Mouse (Mus musculus) embryo, embryonic 10 days (tissue): ENCODE measurements at regions not wholly inside any gene's neighbourhood (a gene's known extent, or its start where the extent isn't known, plus 50 kb on each side); places are given as distances from the start of the nearest gene placed in this dataset.
"Not testable (repeated sequence)": the region's sequence is repeated elsewhere in the genome, so short reads cannot be mapped to it uniquely, and the experiment has no call there.

Source experiments
- DNase-seq: peaks from one replicate; pipeline ENCODE4 v3.0.0-alpha.2; 2015; ENCODE audit warnings: low spot score

GRCm38 (mm10) chr14:14478159-14478558 is 77.1 kb downstream of the Olfr721-ps1 start:
- DNase-seq, result not testable (repeated sequence)

GRCm38 (mm10) chr14:14481840-14482239 is 80.7 kb downstream of the Olfr721-ps1 start:
- peak; percentile 26 for DNase-seq

- no peak for DNase-seq
These were observed 85.3 kb downstream of the Olfr721-ps1 start for GRCm38 (mm10) chr14:14486356-14486755.

- no peak for DNase-seq
These were observed 89.4 kb downstream of the Olfr721-ps1 start for GRCm38 (mm10) chr14:14490501-14490900.

GRCm38 (mm10) chr14:14492041-14492440 is 90.9 kb downstream of the Olfr721-ps1 start:
- DNase-seq, result no peak

- no peak for DNase-seq
These were observed 110.8 kb downstream of the Olfr721-ps1 start for GRCm38 (mm10) chr14:14511927-14512326.

GRCm38 (mm10) chr14:14513056-14513455 is 112.0 kb downstream of the Olfr721-ps1 start:
- no peak for DNase-seq

GRCm38 (mm10) chr14:14513498-14513897 is 112.4 kb downstream of the Olfr721-ps1 start:
- no peak for DNase-seq

- no peak for DNase-seq
These were observed 113.5 kb downstream of the Olfr721-ps1 start for GRCm38 (mm10) chr14:14514440-14515172.

- no peak for DNase-seq
These were observed 114.3 kb downstream of the Olfr721-ps1 start for GRCm38 (mm10) chr14:14515363-14515762.

GRCm38 (mm10) chr14:14515918-14516317 is 114.8 kb downstream of the Olfr721-ps1 start:
- no peak for DNase-seq

- no peak for DNase-seq
These were observed 116.9 kb downstream of the Olfr721-ps1 start for GRCm38 (mm10) chr14:14518027-14518426.

- DNase-seq, result no peak
These were observed 117.7 kb downstream of the Olfr721-ps1 start for GRCm38 (mm10) chr14:14518841-14519240.

- no peak for DNase-seq
These were observed 119.1 kb downstream of the Olfr721-ps1 start for GRCm38 (mm10) chr14:14520195-14520594.

GRCm38 (mm10) chr14:14521331-14521730 is 120.2 kb downstream of the Olfr721-ps1 start:
- not testable (repeated sequence) for DNase-seq

GRCm38 (mm10) chr14:14525225-14525624 is 124.1 kb downstream of the Olfr721-ps1 start:
- DNase-seq, result no peak

- DNase-seq, result no peak
These were observed 127.3 kb downstream of the Olfr721-ps1 start for GRCm38 (mm10) chr14:14528437-14528836.

- no peak for DNase-seq
These were observed 140.1 kb downstream of the Olfr721-ps1 start for GRCm38 (mm10) chr14:14541206-14541605.

- no peak for DNase-seq
These were observed 140.6 kb downstream of the Olfr721-ps1 start for GRCm38 (mm10) chr14:14541705-14542104.

- DNase-seq, result no peak
These were observed 143.1 kb downstream of the Olfr721-ps1 start for GRCm38 (mm10) chr14:14544236-14544635.

GRCm38 (mm10) chr14:14552201-14552600 is 149.9 kb upstream of the Slc4a7 start:
- DNase-seq, result no peak

- DNase-seq, result no peak
These were observed 127.2 kb upstream of the Slc4a7 start for GRCm38 (mm10) chr14:14574851-14575250.

GRCm38 (mm10) chr14:14591939-14592338 is 110.1 kb upstream of the Slc4a7 start:
- DNase-seq, result no peak

GRCm38 (mm10) chr14:14594753-14595152 is 107.3 kb upstream of the Slc4a7 start:
- DNase-seq, result no peak
